ENCODE assay signal across 32 mouse cellular contexts in genomic region chr17:5626402-5626801, GRCm38 (mm10).
DNase-seq lines count a peak whose midpoint lies in the region; ATAC-seq lines count a peak whose summit lies in the region.
"Had no signal": no experiment of that assay in that cellular context is flagged by ENCODE, and none has a peak within 500 bp of the region (broad histone marks: within the 10 kb centered on the region; RNA-seq: fewer than 3 reads in every experiment).

No protein-coding gene starts in this region.

- WGBS in macrophage (ENCODE audit: missing documents): 0% methylated on average over 2 of the region's 3 CpGs

- peak overlapping the region; percentile 43; the same call in 1 of the 2 replicates for H3K27ac ChIP-seq in macrophage
- H3K27ac ChIP-seq: gastrocnemius, adult 2 months; heart, adult 2 months; heart, embryonic 13.5 days; hindbrain, embryonic 12.5 days; layer of hippocampus, adult 2 months; limb, embryonic 13.5 days; midbrain, embryonic 13.5 days had no signal

- H3K4me3 ChIP-seq in macrophage (ENCODE audit: inconsistent target): no peak overlapping the region
- H3K4me3 ChIP-seq: gastrocnemius, adult 2 months; heart, adult 2 months; heart, embryonic 13.5 days; hindbrain, embryonic 12.5 days; layer of hippocampus, adult 2 months; limb, embryonic 13.5 days; liver, embryonic 12.5 days; megakaryocyte, embryonic 14.5 days; midbrain, embryonic 13.5 days; myocyte had no signal

- ATAC-seq in neutrophil, adult 5-6 weeks (ENCODE audit: extremely low read depth, insufficient number of reproducible peaks, low FRiP score, poor library complexity, severe bottlenecking): peak; percentile 85
- ATAC-seq: forebrain, embryonic 14.5 days; liver, embryonic 12.5 days; midbrain, embryonic 13.5 days; Patski had no signal

- DNase-seq in kidney, postnatal 10 days: peak; percentile 19
- no peak for DNase-seq in kidney, adult 18-20 months
- DNase-seq in NIH3T3 (ENCODE audit: low read depth) (peak; percentile 20), MN1 (ENCODE audit: low spot score) (no peak)
- no peak for DNase-seq in urinary bladder, postnatal 25 days (ENCODE audit: low spot score)
- no peak for DNase-seq in kidney, postnatal 25 days
- DNase-seq: adrenal gland, adult 2 months; cerebellum, adult 18-20 months; cerebellum, postnatal 36 days; gastrocnemius, adult 2 months; heart, adult 2 months; heart, postnatal 14 days; kidney, adult 2 months; kidney, postnatal 14 days; layer of hippocampus, postnatal 36 days; lung, adult 18-20 months; lung, postnatal 10 days; right cerebral cortex, adult 18-20 months; right cerebral cortex, postnatal 4 days; thymus, postnatal 14 days had no signal

- peaks cover 32% of the 10 kb centered on the region; the same call in 1 of the 2 replicates for H3K79me2 ChIP-seq in macrophage (ENCODE audit: inconsistent target)

- no peaks in the 10 kb centered on the region for H3K36me3 ChIP-seq in macrophage (ENCODE audit: inconsistent target)
- H3K36me3 ChIP-seq: heart, embryonic 13.5 days; hindbrain, embryonic 12.5 days; limb, embryonic 13.5 days; liver, embryonic 12.5 days; midbrain, embryonic 13.5 days had no signal

Comparison
In these comparisons a context has a peak if more than half of its experiments do, and no peak if none do; other contexts are left out.
1. DNase-seq: peak in kidney, postnatal 10 days (single experiment) and NIH3T3 (single experiment); none in kidney, adult 18-20 months (single experiment), urinary bladder, postnatal 25 days (single experiment), kidney, postnatal 25 days (0 of 2) and MN1 (single experiment).